Mouse (Mus musculus): ENCODE measurements around the gene Gm4778. TPM values are rescaled to one million over a fixed set of nuclear protein-coding genes. Genes with fewer than 3 reads are reported as not detected.
"Not testable (repeated sequence)": the region's sequence is repeated elsewhere in the genome, so short reads cannot be mapped to it uniquely, and the experiment has no call there.

Gm4778 gene
- polyA plus RNA-seq (2014; fragmentation: Nextera tagmentation; extraction: Ambion mirVana) = not detected in 2 replicates

DNA sequence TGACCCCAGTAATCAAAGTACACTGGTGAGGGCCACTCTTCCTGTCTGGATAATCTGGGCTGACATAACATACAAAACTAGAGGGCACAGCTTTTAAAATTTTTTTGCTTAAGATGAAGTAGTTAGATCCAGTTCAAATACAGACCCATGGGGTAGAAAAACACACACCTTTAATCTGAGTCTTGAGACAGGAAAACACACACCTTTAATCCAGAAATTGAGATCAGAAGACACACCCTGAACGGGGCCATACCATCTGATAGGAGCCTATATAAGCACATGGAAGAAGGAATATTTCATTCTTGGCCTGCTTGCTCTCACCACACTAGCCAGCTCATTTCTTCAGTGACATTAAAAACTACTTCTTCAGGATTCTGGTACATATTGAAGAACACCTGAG lies at the start of gene Gm4778:
TSS of gene Gm4778 (plus strand) at position 301 of the 400 bp plus-strand sequence.
- not testable (repeated sequence) for H3K9ac ChIP-seq (ENCODE audit: low read length); H3K9me3 ChIP-seq (ENCODE audit: control insufficient read depth, low read length); H3K4me3 ChIP-seq (ENCODE audit: low read depth, low read length); H3K27ac ChIP-seq (ENCODE audit: low read depth, low read length); DNase-seq (ENCODE audit: low spot score, missing footprints); ATAC-seq (ENCODE audit: low FRiP score); H3K4me2 ChIP-seq; H3K4me1 ChIP-seq (ENCODE audit: control insufficient read depth, insufficient read depth, low read length); H3K27me3 ChIP-seq (ENCODE audit: control insufficient read depth, insufficient read depth, low read length); H3K36me3 ChIP-seq (ENCODE audit: control insufficient read depth, insufficient read depth, low read length)
- WGBS = 100% methylated on average over 1 of the region's 1 CpGs

DNA sequence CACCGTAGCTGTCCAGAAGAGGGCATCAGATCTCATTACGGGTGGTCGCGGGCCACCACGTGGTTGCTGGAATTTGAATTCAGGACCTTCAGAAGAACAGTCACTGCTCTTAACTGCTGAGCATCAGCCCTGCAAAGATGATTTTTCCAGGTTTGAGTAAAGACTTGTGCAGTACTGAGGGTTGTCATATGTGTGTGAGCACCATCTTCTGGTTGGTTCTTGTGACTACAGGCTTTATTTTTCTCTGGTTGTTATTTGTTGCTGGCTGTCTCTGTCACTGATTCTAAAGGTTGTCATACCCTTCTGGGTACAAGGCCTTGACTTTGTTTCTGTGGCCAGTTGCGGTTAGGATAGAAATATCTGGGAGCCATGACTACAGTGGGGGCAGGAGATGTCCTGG lies 3.2 kb upstream of the Gm4778 start:
- peak; percentile 73 for ATAC-seq (ENCODE audit: low FRiP score)
- H3K9me3 ChIP-seq (ENCODE audit: control insufficient read depth, low read length) = no peaks in the 10 kb centered on the region
- DNase-seq (ENCODE audit: low spot score, missing footprints) = peak; percentile 83
- no peak overlapping the region for H3K27ac ChIP-seq (ENCODE audit: low read depth, low read length)
- no peaks in the 10 kb centered on the region for H3K36me3 ChIP-seq (ENCODE audit: control insufficient read depth, insufficient read depth, low read length)
- H3K4me3 ChIP-seq (ENCODE audit: low read depth, low read length) = no peak overlapping the region
- H3K9ac ChIP-seq (ENCODE audit: low read length) = no peak overlapping the region
- 55% methylated on average over 6 of the region's 6 CpGs for WGBS
- H3K4me1 ChIP-seq (ENCODE audit: control insufficient read depth, insufficient read depth, low read length) = no peaks in the 10 kb centered on the region
- no peak overlapping the region for H3K4me2 ChIP-seq
- H3K27me3 ChIP-seq (ENCODE audit: control insufficient read depth, insufficient read depth, low read length) = no peaks in the 10 kb centered on the region

DNA sequence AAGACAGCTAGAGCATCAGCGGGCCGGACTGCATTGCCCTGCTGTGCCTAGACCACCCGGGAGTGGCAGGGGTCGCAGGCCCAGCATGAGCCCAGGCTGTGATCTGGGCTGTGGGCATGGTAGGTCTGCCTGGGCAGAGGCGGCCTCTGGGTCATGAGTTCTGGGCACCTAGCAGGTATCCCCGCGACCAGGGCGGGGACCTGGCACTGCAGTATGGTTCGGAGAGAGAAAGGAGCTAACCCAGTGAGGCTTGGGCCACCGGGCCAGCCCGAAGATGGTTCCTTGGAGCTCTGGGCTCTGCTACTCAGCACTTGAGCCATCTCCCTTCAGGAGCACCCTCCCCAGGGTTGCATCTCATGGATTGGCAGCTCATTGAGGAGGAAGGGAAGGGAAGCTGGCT lies 12.2 kb downstream of the Gm4778 start:
- H3K27ac ChIP-seq (ENCODE audit: low read depth, low read length) = no peak overlapping the region
- DNase-seq (ENCODE audit: low spot score, missing footprints) (no peak), ATAC-seq (ENCODE audit: low FRiP score) (no peak)
- H3K27me3 ChIP-seq (ENCODE audit: control insufficient read depth, insufficient read depth, low read length) = no peaks in the 10 kb centered on the region
- no peak overlapping the region for H3K9ac ChIP-seq (ENCODE audit: low read length)
- no peak overlapping the region for H3K4me3 ChIP-seq (ENCODE audit: low read depth, low read length)
- H3K4me1 ChIP-seq (ENCODE audit: control insufficient read depth, insufficient read depth, low read length) = no peaks in the 10 kb centered on the region
- H3K36me3 ChIP-seq (ENCODE audit: control insufficient read depth, insufficient read depth, low read length) = no peaks in the 10 kb centered on the region
- no peak overlapping the region for H3K4me2 ChIP-seq
- 84% methylated on average over 11 of the region's 11 CpGs for WGBS
- H3K9me3 ChIP-seq (ENCODE audit: control insufficient read depth, low read length) = no peaks in the 10 kb centered on the region

DNA sequence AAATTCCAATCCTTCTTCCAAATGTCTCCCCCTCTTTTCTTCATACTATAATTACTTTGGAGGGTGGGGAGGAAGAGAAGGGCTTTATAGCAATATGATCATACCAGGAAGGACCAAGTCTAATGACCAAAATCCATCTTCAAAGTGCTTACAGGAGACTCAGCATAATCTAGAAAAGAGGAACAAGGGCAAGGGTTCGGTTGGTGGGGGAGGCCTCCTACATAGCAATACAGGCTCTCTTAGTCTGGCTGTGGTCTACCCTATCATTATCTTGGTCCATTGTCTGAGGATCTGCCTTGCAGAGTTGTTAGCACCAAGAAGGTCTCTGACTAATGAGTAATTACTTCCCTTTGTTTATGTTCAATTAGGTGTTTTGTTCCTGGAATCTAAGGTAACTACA lies 41.6 kb downstream of the Gm4778 start:
- no peak overlapping the region for H3K4me2 ChIP-seq
- no peak overlapping the region for H3K9ac ChIP-seq (ENCODE audit: low read length)
- H3K27ac ChIP-seq (ENCODE audit: low read depth, low read length) = no peak overlapping the region
- no peaks in the 10 kb centered on the region for H3K36me3 ChIP-seq (ENCODE audit: control insufficient read depth, insufficient read depth, low read length)
- H3K27me3 ChIP-seq (ENCODE audit: control insufficient read depth, insufficient read depth, low read length) = no peaks in the 10 kb centered on the region
- no peaks in the 10 kb centered on the region for H3K4me1 ChIP-seq (ENCODE audit: control insufficient read depth, insufficient read depth, low read length)
- ATAC-seq (ENCODE audit: low FRiP score) (no peak), DNase-seq (ENCODE audit: low spot score, missing footprints) (no peak)
- H3K9me3 ChIP-seq (ENCODE audit: control insufficient read depth, low read length) = no peaks in the 10 kb centered on the region
- no peak overlapping the region for H3K4me3 ChIP-seq (ENCODE audit: low read depth, low read length)
- 83% methylated on average over 1 of the region's 1 CpGs for WGBS

DNA sequence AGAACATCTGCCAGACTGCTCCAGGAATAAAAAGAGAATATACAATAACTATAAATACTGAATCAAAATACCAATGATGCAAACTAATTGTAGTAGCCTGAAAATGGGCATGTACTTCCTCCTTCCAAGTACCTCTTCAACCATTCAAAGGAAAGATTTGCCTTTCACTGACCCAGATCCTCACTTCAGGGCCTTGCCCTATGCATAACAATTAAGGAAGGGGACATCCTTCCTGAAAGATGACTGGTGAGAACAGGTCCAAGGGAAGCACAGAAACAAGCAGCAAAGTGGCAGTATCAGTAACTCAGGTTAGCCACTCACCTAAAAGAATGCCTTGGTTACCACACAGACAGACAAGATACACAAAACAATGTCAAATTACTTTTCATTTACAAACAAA lies 43.1 kb downstream of the Gm4778 start:
- no peak for DNase-seq (ENCODE audit: low spot score, missing footprints)
- Histone ChIP-seq H3K4me3 (ENCODE audit: low read depth, low read length) (no peak overlapping the region), H3K36me3 (ENCODE audit: control insufficient read depth, insufficient read depth, low read length) (no peaks in the 10 kb centered on the region), H3K27me3 (ENCODE audit: control insufficient read depth, insufficient read depth, low read length) (no peaks in the 10 kb centered on the region), H3K27ac (ENCODE audit: low read depth, low read length) (no peak overlapping the region), H3K4me1 (ENCODE audit: control insufficient read depth, insufficient read depth, low read length) (no peaks in the 10 kb centered on the region), H3K4me2 (no peak overlapping the region), H3K9ac (ENCODE audit: low read length) (no peak overlapping the region), H3K9me3 (ENCODE audit: control insufficient read depth, low read length) (no peaks in the 10 kb centered on the region)
- no peak for ATAC-seq (ENCODE audit: low FRiP score)

DNA sequence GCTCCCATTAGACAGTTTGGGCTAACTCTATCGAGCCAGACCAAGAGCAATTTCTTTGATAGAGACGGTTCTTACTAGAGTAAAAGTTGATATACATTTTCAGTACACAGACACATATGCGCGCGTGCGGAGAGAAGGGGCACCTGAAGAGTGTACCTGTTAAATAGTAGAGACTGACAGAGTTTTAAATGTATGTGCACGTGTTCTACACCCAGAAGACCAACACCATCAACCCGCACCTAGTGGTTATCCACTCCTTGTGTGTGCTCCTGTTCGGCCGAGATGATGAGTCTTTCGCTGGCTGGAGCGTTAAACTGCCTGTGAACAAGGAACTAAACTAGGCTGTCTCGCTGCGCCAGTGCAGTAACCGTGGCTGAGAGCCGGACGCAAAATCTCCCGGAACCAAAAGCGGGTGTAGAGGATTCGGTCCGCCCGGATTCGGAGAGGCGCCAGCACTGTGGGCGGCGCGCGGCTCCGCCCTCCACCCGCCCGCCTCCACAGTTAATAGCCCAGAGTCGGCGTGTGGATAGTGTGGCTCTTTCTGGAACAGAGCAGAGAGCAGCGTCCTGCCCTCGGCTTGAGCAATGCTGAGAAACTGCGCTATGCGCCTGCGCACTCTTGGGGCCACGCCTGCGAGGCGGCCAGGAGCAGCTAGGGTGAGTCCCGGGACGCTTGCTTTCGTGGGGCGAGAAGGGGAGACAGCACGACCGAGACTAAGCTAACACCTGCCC lies 46.0 kb downstream of the Gm4778 start, which contains the start of gene Them4:
TSS of gene Them4 (plus strand) at position 457 of the 731 bp plus-strand sequence.
- Histone ChIP-seq H3K27ac (ENCODE audit: low read depth, low read length) (peak within 1 kb of the TSS; percentile 30), H3K9ac (ENCODE audit: low read length) (peak within 1 kb of the TSS; percentile 63), H3K4me2 (peak within 1 kb of the TSS; percentile 66), H3K36me3 (ENCODE audit: control insufficient read depth, insufficient read depth, low read length) (no peaks in the 10 kb centered on the region), H3K9me3 (ENCODE audit: control insufficient read depth, low read length) (no peaks in the 10 kb centered on the region), H3K4me1 (ENCODE audit: control insufficient read depth, insufficient read depth, low read length) (no peaks in the 10 kb centered on the region), H3K4me3 (ENCODE audit: low read depth, low read length) (peak within 1 kb of the TSS; percentile 42), H3K27me3 (ENCODE audit: control insufficient read depth, insufficient read depth, low read length) (no peaks in the 10 kb centered on the region)
- 3% methylated on average over 47 of the region's 47 CpGs for WGBS
- DNase-seq (ENCODE audit: low spot score, missing footprints) (peak; percentile 98), ATAC-seq (ENCODE audit: low FRiP score) (peak; percentile 98)

DNA sequence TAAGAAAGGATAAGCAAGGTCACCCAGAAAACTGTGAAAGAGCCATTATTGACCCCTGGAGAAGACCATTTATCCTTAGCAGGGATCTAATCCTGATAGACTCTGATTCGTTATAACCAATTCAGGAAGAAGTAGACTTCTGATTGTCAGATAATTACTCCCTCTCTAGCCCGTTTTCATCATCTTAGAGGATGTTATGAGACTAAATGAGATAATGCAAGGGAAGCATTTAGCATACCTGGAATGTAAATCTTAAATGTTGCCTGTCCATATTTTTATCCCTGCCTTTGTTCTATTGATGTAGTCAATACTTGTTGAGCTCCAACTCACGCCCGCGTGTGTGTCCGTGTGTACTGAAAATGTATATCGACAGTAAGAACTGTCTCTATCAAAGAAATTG lies 46.7 kb downstream of the Gm4778 start:
- Histone ChIP-seq H3K9me3 (ENCODE audit: control insufficient read depth, low read length) (no peaks in the 10 kb centered on the region), H3K27me3 (ENCODE audit: control insufficient read depth, insufficient read depth, low read length) (no peaks in the 10 kb centered on the region), H3K4me1 (ENCODE audit: control insufficient read depth, insufficient read depth, low read length) (no peaks in the 10 kb centered on the region), H3K4me2 (peak overlapping the region; percentile 66), H3K36me3 (ENCODE audit: control insufficient read depth, insufficient read depth, low read length) (no peaks in the 10 kb centered on the region), H3K4me3 (ENCODE audit: low read depth, low read length) (peak overlapping the region; percentile 42), H3K27ac (ENCODE audit: low read depth, low read length) (peak overlapping the region; percentile 30; the same call in 1 of the 2 replicates), H3K9ac (ENCODE audit: low read length) (peak overlapping the region; percentile 63)
- 58% methylated on average over 7 of the region's 7 CpGs for WGBS
- ATAC-seq (ENCODE audit: low FRiP score) = no peak
- DNase-seq (ENCODE audit: low spot score, missing footprints) = peak; percentile 86

DNA sequence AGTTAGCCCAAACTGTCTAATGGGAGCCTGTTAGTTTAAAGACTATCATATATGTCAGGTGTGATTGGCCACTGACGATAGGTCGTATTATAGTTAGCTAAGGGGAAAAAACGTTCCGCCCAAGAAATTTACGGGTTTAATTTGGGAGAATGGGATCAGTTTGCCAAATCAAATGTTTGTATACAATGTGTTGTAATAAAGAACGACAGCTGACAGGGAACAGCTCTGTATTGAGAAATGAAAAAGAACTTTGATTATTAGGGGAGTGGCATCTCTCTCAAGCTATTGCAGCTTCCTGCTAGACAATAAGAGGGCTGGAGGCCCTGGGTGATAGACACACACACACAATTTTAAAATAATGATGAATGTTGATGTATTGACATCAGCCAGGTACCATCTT lies 47.1 kb downstream of the Gm4778 start:
- Histone ChIP-seq H3K27ac (ENCODE audit: low read depth, low read length) (no peak overlapping the region), H3K9me3 (ENCODE audit: control insufficient read depth, low read length) (no peaks in the 10 kb centered on the region), H3K36me3 (ENCODE audit: control insufficient read depth, insufficient read depth, low read length) (no peaks in the 10 kb centered on the region), H3K4me3 (ENCODE audit: low read depth, low read length) (0 out of 2 replicates have a peak overlapping the region, but pooled peaks have one; percentile 42), H3K27me3 (ENCODE audit: control insufficient read depth, insufficient read depth, low read length) (no peaks in the 10 kb centered on the region), H3K4me1 (ENCODE audit: control insufficient read depth, insufficient read depth, low read length) (no peaks in the 10 kb centered on the region), H3K9ac (ENCODE audit: low read length) (no peak overlapping the region), H3K4me2 (peak overlapping the region; percentile 66)
- peak; percentile 86 for DNase-seq (ENCODE audit: low spot score, missing footprints)
- whole genome bisulfite sequencing = 85% methylated on average over 6 of the region's 6 CpGs
- ATAC-seq (ENCODE audit: low FRiP score) = no peak

DNA sequence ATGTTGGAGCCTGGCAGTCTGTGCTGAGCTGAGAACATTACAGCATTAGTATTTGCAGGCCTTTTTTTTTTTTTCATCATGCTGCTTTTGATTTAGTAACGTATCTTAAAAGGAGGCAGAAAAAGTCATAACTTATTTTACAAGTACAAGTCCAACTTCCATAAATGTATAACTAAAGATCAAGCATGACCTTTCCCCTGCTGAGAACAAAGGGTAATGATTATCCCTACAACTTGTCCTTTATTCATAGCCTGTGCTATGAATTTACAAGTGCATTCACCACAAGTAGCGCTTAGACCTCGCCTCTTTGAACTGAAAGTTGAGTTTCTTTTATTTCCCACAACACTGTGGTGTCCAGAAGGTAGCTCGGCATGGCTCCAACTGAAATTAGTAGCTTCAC lies 47.5 kb downstream of the Gm4778 start:
- H3K9me3 ChIP-seq (ENCODE audit: control insufficient read depth, low read length) = no peaks in the 10 kb centered on the region
- no peaks in the 10 kb centered on the region for H3K27me3 ChIP-seq (ENCODE audit: control insufficient read depth, insufficient read depth, low read length)
- DNase-seq (ENCODE audit: low spot score, missing footprints) (no peak), ATAC-seq (ENCODE audit: low FRiP score) (no peak)
- no peaks in the 10 kb centered on the region for H3K36me3 ChIP-seq (ENCODE audit: control insufficient read depth, insufficient read depth, low read length)
- no peaks in the 10 kb centered on the region for H3K4me1 ChIP-seq (ENCODE audit: control insufficient read depth, insufficient read depth, low read length)
- no peak overlapping the region for H3K4me3 ChIP-seq (ENCODE audit: low read depth, low read length)
- no peak overlapping the region for H3K9ac ChIP-seq (ENCODE audit: low read length)
- no peak overlapping the region for H3K27ac ChIP-seq (ENCODE audit: low read depth, low read length)
- peak overlapping the region; percentile 66; the same call in 1 of the 2 replicates for H3K4me2 ChIP-seq
- 81% methylated on average over 4 of the region's 4 CpGs for WGBS

Measured in midbrain, embryonic 11.5 days (tissue).